Mouse (Mus musculus) lung, embryonic 14.5 days (tissue): ENCODE results near the gene Fmr1nb. TPM values are rescaled to one million over a fixed set of nuclear protein-coding genes. Genes with fewer than 3 reads are reported as not detected.
"Not testable (repeated sequence)": the region's sequence is repeated elsewhere in the genome, so short reads cannot be mapped to it uniquely, and the experiment has no call there.

Source experiments
- ATAC-seq: fragments of 200-750 bp; cut with Nextera tagmentation; 2 replicates; pipeline ENCODE4 v1.8.0; 2017; ENCODE audit warnings: mild to moderate bottlenecking, moderate TSS enrichment, moderate library complexity; ENCODE audit not compliant: insufficient read depth
- DNase-seq: peaks from one replicate; pipeline ENCODE4 v3.0.0-alpha.2; 2015
- H3K27ac ChIP-seq: fragments of 300-500 bp; sonication (generic); 2 replicates; pipeline ENCODE4 v1.5.1; 2014; ENCODE audit warnings: low read depth, mild to moderate bottlenecking, moderate library complexity
- H3K27me3 ChIP-seq: fragments of 300-500 bp; sonication (generic); 2 replicates; pipeline ENCODE4 v1.6.1; 2014; ENCODE audit warnings: low read length, control low read depth; ENCODE audit not compliant: insufficient read depth
- H3K36me3 ChIP-seq: fragments of 300-500 bp; sonication (generic); 2 replicates; pipeline ENCODE4 v1.6.1; 2014; ENCODE audit warnings: control low read depth; ENCODE audit not compliant: insufficient read depth
- H3K4me1 ChIP-seq: fragments of 300-500 bp; sonication (generic); 2 replicates; pipeline ENCODE4 v1.6.1; 2014; ENCODE audit warnings: antibody characterized with exemption, control low read depth; ENCODE audit not compliant: insufficient read depth
- H3K4me2 ChIP-seq: fragments of 300-500 bp; sonication (generic); 2 replicates; pipeline ENCODE4 v1.6.1; 2014; ENCODE audit warnings: mild to moderate bottlenecking
- H3K4me3 ChIP-seq: fragments of 300-500 bp; sonication (generic); 2 replicates; pipeline ENCODE4 v1.5.1; 2014; ENCODE audit warnings: low read depth, low read length
- H3K9ac ChIP-seq: fragments of 300-500 bp; sonication (generic); 2 replicates; pipeline ENCODE4 v1.6.1; 2014
- H3K9me3 ChIP-seq: fragments of 300-500 bp; sonication (generic); 2 replicates; pipeline ENCODE4 v1.6.1; 2016; ENCODE audit warnings: low read depth, low read length, control low read depth
- CTCF ChIP-seq: IDR thresholded peaks from 2 replicates; pipeline ENCODE4 v1.5.1; 2016; ENCODE audit warnings: antibody characterized with exemption, low read depth
- WGBS: fragments of 180-500 bp; shearing (Covaris S2); extraction: QIAGEN DNeasy Blood & Tissue Kit; methylation state at CpG from one replicate; pipeline ENCODE4 v1.1.7; 2014; 5-methylcytosine and 5-hydroxymethylcytosine counted together
- polyA plus RNA-seq: library from polyadenylated mRNA; unstranded; fragments of >200 nt; fragmentation: Nextera tagmentation; extraction: Ambion mirVana; gene quantifications from 2 replicates; pipeline ENCODE4 v1.2.1, GENCODE M21; 2014

Fmr1nb gene
- 0.30 TPM in 1 of 2 replicates, not detected in the other for polyA plus RNA-seq

DNA sequence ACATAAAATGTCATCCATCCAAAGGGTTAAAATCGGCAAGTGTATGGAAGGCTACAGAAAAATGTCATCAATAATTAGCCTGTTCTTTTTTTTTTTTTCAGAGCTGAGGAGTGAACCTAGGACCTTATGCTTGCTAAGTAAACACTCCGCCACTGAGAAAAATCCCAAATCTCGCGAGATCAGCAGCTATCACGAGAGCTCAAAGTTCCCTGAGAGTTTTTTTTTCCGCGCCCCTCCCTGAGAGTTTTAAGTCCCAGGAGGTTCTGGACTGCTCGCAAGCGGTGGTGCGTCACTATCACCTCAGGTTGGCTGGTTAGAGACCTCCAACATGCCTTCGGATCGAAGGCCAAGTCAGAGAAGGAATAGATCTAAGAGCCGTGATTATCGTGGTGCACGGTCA, at the start of gene Fmr1nb:
Gene Fmr1nb, plus strand, starts transcription at position 234 of the 400 bp plus-strand sequence.
- no peaks in the 10 kb centered on the region for H3K36me3 ChIP-seq
- H3K9me3 ChIP-seq, result no peaks in the 10 kb centered on the region
- H3K27ac ChIP-seq, result no peak within 1 kb of the TSS
- H3K4me3 ChIP-seq, result no peak within 1 kb of the TSS
- WGBS, result 75% methylated on average over 15 of the region's 15 CpGs
- no peaks in the 10 kb centered on the region for H3K27me3 ChIP-seq
- H3K4me2 ChIP-seq, result no peak within 1 kb of the TSS
- DNase-seq, result no peak
- ATAC-seq, result no peak
- no peaks in the 10 kb centered on the region for H3K4me1 ChIP-seq
- no peak within 1 kb of the TSS for H3K9ac ChIP-seq
- no peak for TF ChIP-seq CTCF

DNA sequence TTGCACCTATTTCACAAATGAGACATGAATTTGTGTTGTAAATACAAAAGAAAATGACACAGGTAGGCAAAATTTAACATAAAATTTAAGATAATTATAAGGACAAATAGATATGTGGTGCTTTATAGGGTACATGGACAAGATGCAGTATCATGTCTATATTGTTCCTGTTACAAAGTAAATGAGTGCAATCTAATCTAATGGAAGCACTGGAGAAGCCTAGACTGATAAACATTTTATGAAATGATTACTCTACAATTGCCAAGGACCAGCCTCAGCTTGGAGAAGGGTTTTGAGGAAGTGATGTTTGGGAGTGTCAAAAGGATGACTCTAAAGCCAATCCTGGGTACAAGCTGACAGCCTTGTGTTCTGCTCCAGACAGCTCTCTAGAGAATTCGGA, 24.7 kb upstream of the Fmr1nb start:
- no peak overlapping the region for H3K27ac ChIP-seq
- no peaks in the 10 kb centered on the region for H3K27me3 ChIP-seq
- H3K9me3 ChIP-seq, result no peaks in the 10 kb centered on the region
- no peak overlapping the region for H3K9ac ChIP-seq
- no peak overlapping the region for H3K4me2 ChIP-seq
- TF ChIP-seq CTCF, result no peak
- ATAC-seq, result no peak
- H3K4me3 ChIP-seq, result no peak overlapping the region
- no peaks in the 10 kb centered on the region for H3K36me3 ChIP-seq
- no peaks in the 10 kb centered on the region for H3K4me1 ChIP-seq
- DNase-seq, result no peak
- WGBS, result 42% methylated on average over 1 of the region's 1 CpGs

DNA sequence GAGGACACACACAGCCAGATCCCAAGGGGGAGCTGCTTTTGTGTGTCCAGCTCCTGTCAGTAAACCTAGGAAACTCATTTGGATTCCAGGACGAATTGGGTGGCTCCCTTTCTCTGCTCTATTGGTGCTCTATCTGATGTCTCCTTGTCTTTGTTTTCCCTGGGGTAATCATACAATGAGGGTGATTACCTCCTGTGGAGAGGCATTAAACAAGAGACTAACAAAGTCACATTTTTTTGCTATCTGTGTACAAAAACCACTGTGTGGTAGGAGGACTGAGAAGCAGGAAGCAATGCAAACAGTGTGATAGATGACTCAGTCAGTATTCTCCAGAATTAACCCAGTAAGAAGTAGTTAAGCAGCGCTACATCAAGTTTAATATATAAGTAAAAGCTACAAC, 21.6 kb upstream of the Fmr1nb start:
- TF ChIP-seq CTCF, result no peak
- H3K27me3 ChIP-seq, result no peaks in the 10 kb centered on the region
- H3K4me3 ChIP-seq, result no peak overlapping the region
- ATAC-seq (no peak), DNase-seq (no peak)
- H3K27ac ChIP-seq, result no peak overlapping the region
- no peaks in the 10 kb centered on the region for H3K36me3 ChIP-seq
- H3K4me2 ChIP-seq, result no peak overlapping the region
- H3K9me3 ChIP-seq, result no peaks in the 10 kb centered on the region
- no peaks in the 10 kb centered on the region for H3K4me1 ChIP-seq
- no peak overlapping the region for H3K9ac ChIP-seq
- 54% methylated on average over 2 of the region's 2 CpGs for WGBS

DNA sequence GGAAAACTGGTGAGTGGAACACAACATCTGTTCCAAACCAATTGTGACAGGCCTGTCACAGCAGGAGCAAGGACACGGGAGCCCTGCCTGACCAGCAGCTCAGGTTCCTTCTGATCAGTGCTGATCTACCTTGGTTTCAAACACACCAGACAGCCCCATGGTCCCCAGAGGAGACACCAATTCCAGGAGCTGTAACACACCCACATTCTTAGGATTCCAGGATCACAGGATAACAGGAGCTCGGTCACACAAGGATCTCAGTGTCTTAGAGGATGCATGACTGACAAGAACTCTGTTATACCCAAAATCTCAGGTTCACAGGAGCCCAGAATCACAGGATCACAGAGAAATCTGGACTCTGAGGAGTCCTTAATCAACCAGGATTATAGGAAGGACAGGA, 58.8 kb downstream of the Fmr1nb start:
- H3K27ac ChIP-seq, H3K9ac ChIP-seq, H3K36me3 ChIP-seq, H3K4me3 ChIP-seq, ATAC-seq, H3K27me3 ChIP-seq, H3K4me1 ChIP-seq, H3K9me3 ChIP-seq: not testable (repeated sequence)
- DNase-seq, result peak; percentile 1
- peak overlapping the region; percentile 43 for H3K4me2 ChIP-seq
- 21% methylated on average over 2 of the region's 2 CpGs for WGBS

DNA sequence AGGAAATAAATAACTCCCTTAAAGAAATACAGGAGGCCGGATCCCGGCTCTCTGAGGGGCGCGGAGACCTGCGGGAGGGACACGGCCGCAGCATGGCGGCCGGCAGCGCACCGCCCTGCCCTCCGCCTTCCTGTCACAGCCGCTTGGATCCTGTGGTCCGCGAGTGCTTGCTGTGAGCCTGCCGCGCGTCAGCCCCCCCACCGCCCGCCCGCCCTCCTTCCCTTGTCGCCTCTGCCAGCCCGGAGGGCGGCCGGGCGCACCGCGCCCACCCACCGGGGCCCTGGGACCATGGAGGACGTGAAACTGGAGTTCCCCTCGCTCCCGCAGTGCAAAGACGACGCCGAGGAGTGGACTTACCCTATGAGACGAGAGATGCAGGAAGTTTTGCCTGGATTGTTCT, 59.4 kb downstream of the Fmr1nb start, which contains the start of gene Gm14698:
Gene Gm14698, plus strand, starts transcription at position 35 of the 400 bp plus-strand sequence.
- peak; percentile 93 for ATAC-seq
- DNase-seq, result peak; percentile 23
- H3K27me3 ChIP-seq, H3K36me3 ChIP-seq, H3K4me1 ChIP-seq, H3K9ac ChIP-seq, H3K9me3 ChIP-seq, H3K27ac ChIP-seq: not testable (repeated sequence)
- Histone ChIP-seq H3K4me2 (peak within 1 kb of the TSS; percentile 43), H3K4me3 (peak within 1 kb of the TSS; percentile 22; the same call in 1 of the 2 replicates)
- WGBS, result 4% methylated on average over 17 of the region's 36 CpGs

DNA sequence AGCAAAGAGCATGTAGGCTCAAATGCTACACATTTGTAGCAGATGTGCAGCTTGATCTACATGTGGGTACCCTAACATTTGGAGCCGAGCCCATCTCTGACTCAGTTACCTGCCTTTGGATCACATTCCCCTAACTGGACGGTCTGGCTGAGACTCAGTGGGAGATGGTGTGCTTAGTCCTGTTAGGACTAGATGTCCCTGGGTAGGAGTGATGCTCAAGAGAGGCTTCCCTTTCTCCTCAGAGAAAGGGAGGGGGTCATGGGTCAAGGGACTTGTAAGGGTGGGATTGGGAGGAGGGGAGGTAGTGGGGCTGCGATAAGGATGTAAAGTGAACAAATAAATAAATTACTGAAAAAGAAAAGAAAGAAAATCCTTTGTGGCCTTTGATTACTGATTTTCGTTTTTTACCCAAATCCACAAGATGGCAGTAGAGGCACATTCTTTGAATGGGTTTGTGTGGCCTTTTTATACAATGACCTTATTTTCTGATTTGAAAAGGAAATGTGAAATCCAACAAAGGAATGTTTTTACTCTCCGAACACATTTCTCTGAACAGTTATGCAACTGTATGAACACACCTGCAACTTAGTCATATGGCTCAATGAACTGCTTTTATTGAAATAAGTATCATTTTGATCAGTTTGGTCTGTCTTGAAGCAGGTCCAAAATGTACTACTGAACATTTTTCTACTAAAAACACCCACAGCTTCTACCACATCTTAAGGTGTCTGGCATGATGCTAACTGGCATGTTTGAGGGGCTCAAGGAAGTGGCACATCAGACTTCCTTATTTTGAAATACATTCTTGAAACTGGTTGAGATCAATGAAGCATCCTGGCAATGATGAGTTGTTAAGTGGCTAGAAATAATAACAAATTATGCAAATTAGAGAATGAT, 78.2 kb downstream of the Fmr1nb start:
- TF ChIP-seq CTCF, result peak; percentile 55
- no peaks in the 10 kb centered on the region for H3K36me3 ChIP-seq
- 16% methylated on average over 5 of the region's 5 CpGs for WGBS
- no peak overlapping the region for H3K9ac ChIP-seq
- H3K27me3 ChIP-seq, result no peaks in the 10 kb centered on the region
- no peak overlapping the region for H3K4me2 ChIP-seq
- peak; percentile 70 for DNase-seq
- no peak for ATAC-seq
- no peak overlapping the region for H3K27ac ChIP-seq
- no peaks in the 10 kb centered on the region for H3K4me1 ChIP-seq
- H3K4me3 ChIP-seq, result no peak overlapping the region
- H3K9me3 ChIP-seq, result no peaks in the 10 kb centered on the region

Other genes with a start within 250 kb of the Fmr1nb start
- 61.3 and 62.6 TPM in 2 replicates for gene Fmr1, start 83.3 kb upstream of the Fmr1nb start, polyA plus RNA-seq
- 3.3 and 4.1 TPM in 2 replicates for gene Gm14698, start 59.3 kb downstream of the Fmr1nb start, polyA plus RNA-seq
- gene Gm6812, start 131.2 kb downstream of the Fmr1nb start, polyA plus RNA-seq, result not detected in 2 replicates